Mouse (Mus musculus) MN1 (cell line): Measurements from ENCODE around the gene Cux1.
A peak's percentile ranks its signal among the peaks of the same experiment; 100 is the strongest.

Source experiments
- DNase-seq: peaks from one replicate; pipeline ENCODE4 v3.0.0-alpha.2; 2016; ENCODE audit warnings: low spot score

Cux1 gene

GRCm38 (mm10) chr5:136568026-136568765, 906 bp upstream of the Cux1 start:
- no peak for DNase-seq

DNA sequence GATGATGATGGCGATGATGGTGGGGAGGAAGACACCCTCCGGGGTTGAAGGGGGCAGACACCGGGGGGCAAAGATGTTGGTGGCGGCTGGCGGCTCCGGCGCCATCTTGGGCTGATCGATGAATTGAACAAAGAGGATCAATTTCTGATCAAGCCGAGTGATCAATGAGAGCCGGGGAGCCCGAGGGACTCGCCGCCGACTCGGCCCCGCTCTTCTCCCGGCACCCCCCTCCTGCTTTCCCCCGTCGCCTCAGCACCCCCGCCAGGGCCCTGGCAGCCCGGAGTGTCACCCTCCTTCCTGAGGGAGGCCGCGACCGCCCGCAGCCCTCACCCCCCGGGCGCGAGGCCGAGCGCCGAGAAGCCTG, 496 bp downstream of the Cux1 start:
- DNase-seq: no peak

DNA sequence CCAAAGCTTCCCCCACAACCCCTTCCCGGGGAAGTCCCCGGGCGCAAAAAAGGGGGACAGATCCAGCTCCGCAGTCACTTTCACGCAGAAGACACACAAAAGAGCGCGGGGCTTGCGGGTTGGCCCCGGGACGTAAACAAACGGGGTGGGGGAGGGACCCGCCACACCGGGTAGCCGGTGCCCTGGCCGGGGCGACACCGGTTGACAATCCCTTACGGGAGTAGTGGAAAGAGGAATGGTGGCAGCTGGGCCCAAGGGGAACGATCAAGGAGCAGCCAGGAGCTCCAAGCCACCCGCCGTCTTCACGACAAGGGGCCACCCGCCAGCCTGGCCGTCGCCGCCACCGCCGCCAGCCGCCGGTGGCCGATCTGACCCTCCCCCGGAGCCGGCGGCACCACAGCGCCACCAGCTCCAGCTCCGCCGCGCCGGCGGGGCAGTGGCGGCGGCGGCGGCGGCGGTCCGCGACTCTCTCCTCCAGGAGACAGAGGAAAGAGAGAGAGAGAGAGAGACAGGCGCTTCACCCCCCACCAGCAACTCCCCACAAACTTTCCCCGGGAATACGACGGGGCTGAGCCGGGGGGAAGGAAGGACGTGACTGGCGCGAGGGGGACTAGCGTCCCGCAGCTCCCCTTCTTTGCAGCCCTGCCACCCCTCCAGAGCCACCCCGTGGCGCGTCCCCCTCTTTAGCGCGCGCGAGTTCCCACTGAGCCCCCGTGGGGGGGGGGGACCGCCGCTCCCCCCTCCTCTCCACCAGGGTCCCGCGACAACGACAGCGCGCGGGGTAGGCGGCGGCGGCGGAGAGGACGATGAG, 1.1 kb downstream of the Cux1 start:
- peak; percentile 72 for DNase-seq

GRCm38 (mm10) chr5:136565311-136565811, 1.9 kb downstream of the Cux1 start:
- DNase-seq: no peak

- DNase-seq: no peak
Observed at GRCm38 (mm10) chr5:136564613-136565299, 2.5 kb downstream of the Cux1 start.

- no peak for DNase-seq
Observed at GRCm38 (mm10) chr5:136563996-136564395, 3.3 kb downstream of the Cux1 start.

- DNase-seq: no peak
Observed at GRCm38 (mm10) chr5:136563104-136563503, 4.2 kb downstream of the Cux1 start.

GRCm38 (mm10) chr5:136562212-136562611, 5.1 kb downstream of the Cux1 start:
- DNase-seq: no peak

- no peak for DNase-seq
Observed at GRCm38 (mm10) chr5:136561641-136562040, 5.6 kb downstream of the Cux1 start.

GRCm38 (mm10) chr5:136560656-136561055, 6.6 kb downstream of the Cux1 start:
- DNase-seq: no peak

GRCm38 (mm10) chr5:136557446-136557845, 9.8 kb downstream of the Cux1 start:
- no peak for DNase-seq

GRCm38 (mm10) chr5:136556328-136557262, 10.7 kb downstream of the Cux1 start:
- no peak for DNase-seq

DNA sequence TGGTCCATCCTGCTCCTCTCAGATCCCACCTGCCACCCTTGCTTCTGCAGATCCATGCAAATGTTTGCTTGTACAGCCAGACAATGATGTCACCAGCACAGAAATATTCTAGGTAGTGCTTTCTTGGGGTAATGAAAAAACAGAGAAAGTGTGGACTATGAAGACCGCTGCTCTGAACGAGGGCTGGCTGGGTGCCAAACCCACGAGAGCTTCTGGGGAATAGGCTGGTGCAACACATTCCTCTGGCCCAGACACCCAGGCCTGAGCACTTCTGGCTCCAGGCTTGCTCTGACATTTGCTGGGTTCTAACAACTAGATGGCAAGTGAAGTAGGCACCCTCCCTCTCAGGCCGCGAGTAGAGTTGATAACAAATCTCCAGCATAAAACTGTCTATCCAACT, 11.6 kb downstream of the Cux1 start:
- DNase-seq: peak; percentile 78

GRCm38 (mm10) chr5:136552832-136553231, 14.5 kb downstream of the Cux1 start:
- no peak for DNase-seq

- DNase-seq: no peak
Observed at GRCm38 (mm10) chr5:136552093-136552492, 15.2 kb downstream of the Cux1 start.

DNA sequence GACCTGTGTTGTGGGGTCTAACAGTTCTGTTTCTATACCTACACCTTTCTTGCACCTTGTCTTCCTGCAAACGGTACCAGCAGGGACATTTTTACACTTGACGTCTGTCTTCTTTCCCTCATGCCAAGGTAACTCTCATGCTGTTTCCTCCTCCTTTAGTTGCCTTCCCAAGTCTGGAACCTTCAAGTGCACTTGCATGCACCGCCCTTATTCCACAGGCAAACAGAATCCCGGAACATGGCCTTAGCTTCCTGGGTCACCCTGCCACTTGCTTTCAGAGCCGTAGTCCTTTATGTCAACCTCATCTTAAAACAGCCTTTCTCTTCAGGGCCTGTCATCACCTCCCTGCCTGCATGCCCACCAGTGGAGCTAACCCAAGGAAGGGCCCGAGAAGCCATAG, 15.7 kb downstream of the Cux1 start:
- DNase-seq: no peak

- no peak for DNase-seq
Observed at GRCm38 (mm10) chr5:136550726-136551125, 16.6 kb downstream of the Cux1 start.

DNA sequence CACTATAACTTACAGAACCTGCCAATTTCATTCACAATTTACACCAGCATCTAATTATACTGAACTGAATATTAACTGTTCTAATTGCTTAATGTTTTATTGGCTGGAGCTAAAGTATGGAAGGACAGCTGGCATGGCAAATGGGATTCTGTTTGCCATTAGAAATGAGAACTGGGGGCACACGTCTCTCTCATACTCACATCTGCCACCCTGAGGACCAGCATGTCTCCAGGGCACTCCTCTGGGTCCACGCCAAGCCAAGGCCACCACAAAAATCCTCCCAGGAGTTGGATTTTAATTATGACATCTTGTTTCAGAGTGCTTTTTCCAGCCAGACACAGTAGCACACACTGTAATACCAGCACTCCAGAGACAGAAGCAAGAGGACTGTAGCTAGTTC, 18.5 kb downstream of the Cux1 start:
- no peak for DNase-seq

- no peak for DNase-seq
Observed at GRCm38 (mm10) chr5:136545061-136545460, 22.2 kb downstream of the Cux1 start.

GRCm38 (mm10) chr5:136543171-136543570, 24.1 kb downstream of the Cux1 start:
- no peak for DNase-seq

GRCm38 (mm10) chr5:136540952-136541351, 26.3 kb downstream of the Cux1 start:
- no peak for DNase-seq
